Mouse (Mus musculus) liver, adult 2 months (tissue): ENCODE data around the gene Fam57a. TPM values are rescaled to one million over a fixed set of nuclear protein-coding genes. Genes with fewer than 3 reads are reported as not detected.

Source experiments
- DNase-seq: peaks from one replicate; pipeline ENCODE4 v3.0.0-alpha.2; 2011; ENCODE audit warnings: low read depth, low spot score; ENCODE audit errors: extremely low read depth
- H3K27ac ChIP-seq: fragments of 200-500 bp; replicated peaks from 2 replicates; pipeline ENCODE4 v1.5.1; 2012; ENCODE audit warnings: low read depth, mild to moderate bottlenecking, control low read depth, inconsistent platforms, low read length; ENCODE audit not compliant: insufficient read depth
- H3K27me3 ChIP-seq: fragments of 200-500 bp; 2 replicates; pipeline ENCODE4 v1.6.1; 2012; ENCODE audit warnings: mild to moderate bottlenecking, moderate library complexity, low read length, inconsistent platforms; ENCODE audit not compliant: control insufficient read depth, insufficient read depth
- H3K36me3 ChIP-seq: fragments of 200-500 bp; 2 replicates; pipeline ENCODE4 v1.6.1; 2012; ENCODE audit warnings: low read length, inconsistent platforms; ENCODE audit not compliant: control insufficient read depth, insufficient read depth
- H3K4me1 ChIP-seq: fragments of 200-500 bp; 2 replicates; pipeline ENCODE4 v1.6.1; 2011; ENCODE audit warnings: low read length; ENCODE audit not compliant: control insufficient read depth, insufficient read depth
- H3K4me3 ChIP-seq: fragments of 200-500 bp; 2 replicates; pipeline ENCODE4 v1.5.1; 2011; ENCODE audit warnings: low read depth, mild to moderate bottlenecking, control low read depth, low read length, moderate library complexity; ENCODE audit not compliant: insufficient read depth
- H3K79me2 ChIP-seq: fragments of 200-500 bp; 2 replicates; pipeline ENCODE4 v1.6.1; 2012; ENCODE audit warnings: inconsistent platforms, mild to moderate bottlenecking, low read length, moderate library complexity; ENCODE audit not compliant: control insufficient read depth, insufficient read depth
- H3K9ac ChIP-seq: fragments of 200-500 bp; 2 replicates; pipeline ENCODE4 v1.6.1; 2012; ENCODE audit warnings: low read depth, mild to moderate bottlenecking, control low read depth, inconsistent platforms, low read length
- CTCF ChIP-seq: fragments of 200-500 bp; IDR thresholded peaks from 2 replicates; pipeline ENCODE4 v1.5.1; 2011; ENCODE audit warnings: low read depth, low read length, control low read depth
- POLR2A ChIP-seq: fragments of 200-500 bp; IDR thresholded peaks from 2 replicates; pipeline ENCODE4 v1.6.1; 2011; ENCODE audit warnings: low read length, control low read depth; ENCODE audit not compliant: insufficient read depth; ENCODE audit errors: extremely low read depth
- WGBS: fragments of 180-500 bp; shearing (Covaris S2); methylation state at CpG from one replicate; pipeline ENCODE4 v1.1.7; 2018; 5-methylcytosine and 5-hydroxymethylcytosine counted together
- polyA plus RNA-seq: library from polyadenylated mRNA; depleted of rRNA; stranded (reverse); fragments of >200 nt; gene quantifications from 2 replicates; pipeline ENCODE4 v1.2.3, GENCODE M21; 2012
- total RNA-seq: library from RNA; depleted of rRNA; stranded (reverse); fragments of >200 nt; gene quantifications from 2 replicates; pipeline ENCODE4 v1.2.3, GENCODE M21; 2014

Gene Fam57a
- total and polyA plus RNA-seq, 2 experiments: 3.4 to 3.5 TPM

DNA sequence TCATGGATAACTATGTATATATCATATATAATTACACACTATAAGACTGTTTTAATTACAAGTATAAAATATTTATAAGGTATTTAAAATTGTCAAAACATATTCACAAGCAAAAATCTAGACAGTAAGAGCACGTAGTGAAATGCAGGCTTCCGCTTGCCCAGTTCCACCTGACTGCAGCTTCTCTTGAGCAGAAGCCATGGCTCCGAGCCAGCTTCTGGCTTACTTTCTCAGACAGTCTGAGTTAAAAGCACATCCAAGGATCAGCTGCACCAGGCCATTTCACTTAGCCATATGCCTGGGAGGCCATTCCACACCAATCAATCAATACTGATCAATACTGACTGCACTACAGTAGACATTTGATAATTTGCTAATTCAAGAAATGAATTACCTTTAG, 10.5 kb upstream of the Fam57a start:
- H3K79me2 ChIP-seq: no peaks in the 10 kb centered on the region
- no peak overlapping the region for H3K9ac ChIP-seq
- TF ChIP-seq CTCF: no peak
- no peak for TF ChIP-seq POLR2A
- H3K4me1 ChIP-seq: no peaks in the 10 kb centered on the region
- WGBS: 65% methylated on average over 3 of the region's 3 CpGs
- peaks cover 8% of the 10 kb centered on the region; the same call in 1 of the 2 replicates for H3K36me3 ChIP-seq
- no peak overlapping the region for H3K27ac ChIP-seq
- H3K27me3 ChIP-seq: no peaks in the 10 kb centered on the region
- DNase-seq: peak; percentile 43
- H3K4me3 ChIP-seq: no peak overlapping the region

DNA sequence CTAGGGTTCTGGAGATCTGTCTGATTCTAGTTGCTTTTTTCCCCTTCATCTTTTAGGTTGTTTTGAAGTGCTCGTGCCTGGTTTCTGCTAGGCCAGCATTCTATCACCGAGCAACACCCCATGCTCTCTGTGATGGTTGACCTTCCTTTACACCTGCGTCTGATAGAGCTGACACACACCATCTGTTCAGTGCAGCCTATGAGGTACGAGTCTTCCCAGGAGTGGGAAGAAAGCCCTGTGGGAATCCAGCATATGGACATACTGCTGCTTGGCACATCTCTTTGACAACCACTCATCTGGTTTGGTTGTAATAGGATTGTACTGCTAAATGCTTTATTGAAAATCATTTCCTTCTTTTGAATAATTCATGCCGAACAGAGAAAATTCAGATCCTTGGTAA, 9.3 kb upstream of the Fam57a start:
- H3K27ac ChIP-seq: no peak overlapping the region
- no peaks in the 10 kb centered on the region for H3K27me3 ChIP-seq
- H3K9ac ChIP-seq: no peak overlapping the region
- TF ChIP-seq CTCF (no peak), POLR2A (no peak)
- no peak overlapping the region for H3K4me3 ChIP-seq
- 85% methylated on average over 5 of the region's 5 CpGs for WGBS
- no peaks in the 10 kb centered on the region for H3K4me1 ChIP-seq
- H3K79me2 ChIP-seq: no peaks in the 10 kb centered on the region
- DNase-seq: no peak
- H3K36me3 ChIP-seq: peaks cover 13% of the 10 kb centered on the region; the same call in 1 of the 2 replicates

DNA sequence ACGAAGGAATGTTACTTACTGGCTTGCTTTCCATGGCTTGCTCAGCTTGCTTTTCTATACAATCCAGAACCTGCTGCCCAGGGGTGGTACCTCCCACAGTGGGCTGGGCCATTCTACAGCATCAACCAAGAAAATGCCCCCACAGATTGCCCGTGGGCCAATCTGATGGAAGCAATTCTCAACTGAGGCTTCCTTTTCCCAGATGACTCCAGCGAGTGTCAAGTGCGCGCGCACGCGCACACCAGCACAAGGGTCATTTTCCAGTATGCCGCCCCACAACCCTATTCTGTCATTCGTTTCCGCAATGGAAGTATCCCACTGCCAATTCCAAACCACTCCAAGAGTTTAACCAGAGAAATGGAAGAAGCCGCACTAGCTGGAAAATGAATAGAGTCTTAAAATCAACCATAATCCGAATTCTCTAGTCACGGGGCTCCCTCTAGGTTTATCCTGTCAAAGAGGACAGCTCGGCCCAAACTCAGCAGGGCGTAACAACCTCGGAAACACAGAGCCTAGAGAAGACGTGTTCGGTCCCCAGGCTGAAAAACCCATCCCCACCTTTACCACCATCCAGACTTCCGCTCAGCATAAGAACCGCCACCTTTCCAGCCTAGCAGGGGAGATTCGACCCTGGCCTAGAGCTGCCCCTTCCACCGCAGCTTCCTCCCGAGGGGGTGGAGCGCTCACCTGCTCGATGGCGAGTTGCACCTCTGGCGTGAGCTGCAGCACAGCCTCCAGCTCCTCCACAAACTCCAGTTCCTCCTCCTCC, 561 bp upstream of the Fam57a start:
- TF ChIP-seq POLR2A (no peak), CTCF (no peak)
- peaks cover 11% of the 10 kb centered on the region for H3K36me3 ChIP-seq
- peak overlapping the region; percentile 74 for H3K27ac ChIP-seq
- H3K27me3 ChIP-seq: no peaks in the 10 kb centered on the region
- peak; percentile 55 for DNase-seq
- peaks cover 2% of the 10 kb centered on the region; the same call in 1 of the 2 replicates for H3K4me1 ChIP-seq
- peak overlapping the region; percentile 95 for H3K4me3 ChIP-seq
- WGBS: under 1% methylated on average over 28 of the region's 28 CpGs
- H3K79me2 ChIP-seq: peaks cover 2% of the 10 kb centered on the region; the same call in 1 of the 2 replicates
- peak overlapping the region; percentile 83 for H3K9ac ChIP-seq

DNA sequence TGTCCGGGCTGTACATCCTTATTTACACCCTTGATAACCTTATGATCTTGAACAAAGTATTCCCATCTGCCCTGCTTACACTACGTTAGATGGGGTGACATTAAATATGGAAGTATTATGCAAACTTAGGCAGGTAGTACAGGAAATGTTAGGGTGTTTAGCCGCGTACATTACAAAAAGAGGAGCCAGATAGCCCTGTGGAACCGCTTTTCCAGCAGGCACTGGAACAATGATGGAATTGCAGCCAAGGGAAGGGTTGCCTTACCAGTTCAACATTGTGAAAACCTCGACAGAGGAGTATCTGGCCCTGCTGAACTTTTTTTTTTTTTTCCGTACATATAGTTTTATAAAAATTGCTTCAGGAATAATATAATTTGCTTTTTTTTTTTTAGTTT, 672 bp downstream of the Fam57a start:
- 8% methylated on average over 7 of the region's 7 CpGs for WGBS
- H3K27ac ChIP-seq: peak overlapping the region; percentile 84

DNA sequence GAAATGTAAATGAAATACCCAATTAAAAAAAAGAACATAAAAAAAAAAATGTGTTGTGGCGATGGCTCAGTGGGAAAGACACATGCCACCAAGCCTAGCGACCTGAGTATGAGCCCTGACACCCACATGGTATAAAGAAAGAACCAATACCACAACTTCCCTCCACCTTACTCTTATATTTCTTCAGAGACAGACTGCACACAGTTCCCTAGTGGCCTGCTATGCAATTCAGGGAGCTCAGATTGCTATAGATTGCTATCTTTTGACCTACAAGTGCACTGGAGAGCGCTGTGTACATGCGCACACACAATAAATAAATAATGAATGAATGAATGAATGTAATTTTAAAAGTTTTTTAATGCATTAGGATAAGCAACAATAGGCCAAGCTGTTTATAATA, 4.3 kb downstream of the Fam57a start:
- no peaks in the 10 kb centered on the region for H3K27me3 ChIP-seq
- 91% methylated on average over 4 of the region's 4 CpGs for WGBS
- no peak for DNase-seq
- no peaks in the 10 kb centered on the region for H3K36me3 ChIP-seq
- H3K27ac ChIP-seq: no peak overlapping the region
- H3K79me2 ChIP-seq: no peaks in the 10 kb centered on the region; the same call in 1 of the 2 replicates
- H3K4me1 ChIP-seq: peaks cover 2% of the 10 kb centered on the region; the same call in 1 of the 2 replicates
- no peak overlapping the region for H3K4me3 ChIP-seq
- TF ChIP-seq CTCF: no peak
- no peak for TF ChIP-seq POLR2A
- H3K9ac ChIP-seq: no peak overlapping the region

More for the DNA sequence above, 672 bp downstream of the Fam57a start:
- no peak for TF ChIP-seq CTCF
- TF ChIP-seq POLR2A: no peak
- Histone ChIP-seq H3K79me2 (peaks cover 2% of the 10 kb centered on the region; the same call in 1 of the 2 replicates), H3K27me3 (no peaks in the 10 kb centered on the region), H3K9ac (peak overlapping the region; percentile 90), H3K4me3 (peak overlapping the region; percentile 95), H3K36me3 (peaks cover 6% of the 10 kb centered on the region), H3K4me1 (peaks cover 2% of the 10 kb centered on the region; the same call in 1 of the 2 replicates)
- DNase-seq: peak; percentile 45

DNA sequence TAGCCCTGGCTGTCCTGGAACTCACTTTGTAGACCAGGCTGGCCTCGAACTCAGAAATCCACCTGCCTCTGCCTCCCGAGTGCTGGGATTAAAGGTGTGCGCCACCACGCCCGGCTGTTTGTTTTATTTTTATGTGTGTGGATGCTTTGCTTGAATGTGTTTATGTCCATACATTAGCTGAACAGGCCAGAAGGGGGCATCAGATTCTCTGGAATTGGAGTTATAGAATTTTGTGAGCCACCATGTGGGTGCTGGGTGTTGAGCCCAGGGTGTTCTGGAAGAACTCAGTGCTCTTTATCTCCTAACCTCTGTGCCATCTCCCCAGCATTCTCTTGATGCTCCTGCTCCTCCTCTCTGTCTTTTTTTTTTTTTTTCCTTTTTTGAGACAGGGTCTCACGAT, 7.4 kb downstream of the Fam57a start:
- no peak for DNase-seq
- no peak overlapping the region for H3K27ac ChIP-seq
- TF ChIP-seq CTCF: no peak
- TF ChIP-seq POLR2A: no peak
- H3K27me3 ChIP-seq: no peaks in the 10 kb centered on the region
- no peak overlapping the region for H3K9ac ChIP-seq
- no peaks in the 10 kb centered on the region; the same call in 1 of the 2 replicates for H3K79me2 ChIP-seq
- H3K4me3 ChIP-seq: no peak overlapping the region
- no peaks in the 10 kb centered on the region for H3K4me1 ChIP-seq
- no peaks in the 10 kb centered on the region for H3K36me3 ChIP-seq
- 92% methylated on average over 6 of the region's 6 CpGs for WGBS
